Mouse (Mus musculus): ENCODE measurements around the gene Afap1l2. TPM values are rescaled to one million over a fixed set of nuclear protein-coding genes. Genes with fewer than 3 reads are reported as not detected.

Afap1l2 gene
- total and polyA plus RNA-seq, 2 experiments from 2014 or later: 2.3 to 2.7 TPM

DNA sequence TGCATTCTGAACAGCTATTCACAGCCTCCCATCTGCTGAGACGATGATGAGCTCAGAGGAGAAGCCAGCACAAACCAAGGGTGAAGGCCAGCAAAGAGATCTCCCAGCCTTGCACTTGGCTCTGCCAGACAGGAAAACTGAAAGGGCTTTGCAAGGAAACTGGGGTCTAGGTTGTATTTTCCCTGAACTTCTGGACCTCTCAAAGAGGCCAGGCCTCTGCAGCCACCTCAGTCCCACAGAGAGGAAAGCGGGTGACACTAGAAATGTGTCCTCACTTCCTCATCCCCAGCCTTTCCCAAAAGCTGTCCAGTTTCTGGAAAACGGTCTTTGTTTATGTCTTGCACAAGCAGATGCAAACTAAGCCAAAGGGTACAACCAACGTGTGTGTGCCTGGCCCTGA is 54.2 kb downstream of the Afap1l2 start:
- WGBS: 72% methylated on average over 4 of the region's 4 CpGs
- no peak for ATAC-seq (ENCODE audit: insufficient read depth, low read depth)
- TF ChIP-seq CTCF (IDR thresholded peaks at IDR 0.05; ENCODE audit: low read depth) (no peak), EP300 (IDR thresholded peaks at IDR 0.05; ENCODE audit: low read depth) (no peak)
- H3K27ac ChIP-seq (ENCODE audit: low read depth): no peak overlapping the region
- H3K27me3 ChIP-seq (ENCODE audit: control insufficient read depth, insufficient read depth, low read length): no peaks in the 10 kb centered on the region
- DNase-seq (ENCODE audit: low spot score): no peak
- H3K9me3 ChIP-seq (replicated peaks; ENCODE audit: control insufficient read depth, low read length): no peaks in the 10 kb centered on the region
- H3K4me2 ChIP-seq (ENCODE audit: low read depth, low read length): no peak overlapping the region
- no peak overlapping the region for H3K4me3 ChIP-seq (ENCODE audit: low read depth, low read length)
- no peak overlapping the region for H3K9ac ChIP-seq (replicated peaks; ENCODE audit: low read depth, low read length)
- H3K36me3 ChIP-seq (replicated peaks; ENCODE audit: control insufficient read depth, insufficient read depth, low read length): no peaks in the 10 kb centered on the region
- no peaks in the 10 kb centered on the region for H3K4me1 ChIP-seq (ENCODE audit: control insufficient read depth, insufficient read depth)

DNA sequence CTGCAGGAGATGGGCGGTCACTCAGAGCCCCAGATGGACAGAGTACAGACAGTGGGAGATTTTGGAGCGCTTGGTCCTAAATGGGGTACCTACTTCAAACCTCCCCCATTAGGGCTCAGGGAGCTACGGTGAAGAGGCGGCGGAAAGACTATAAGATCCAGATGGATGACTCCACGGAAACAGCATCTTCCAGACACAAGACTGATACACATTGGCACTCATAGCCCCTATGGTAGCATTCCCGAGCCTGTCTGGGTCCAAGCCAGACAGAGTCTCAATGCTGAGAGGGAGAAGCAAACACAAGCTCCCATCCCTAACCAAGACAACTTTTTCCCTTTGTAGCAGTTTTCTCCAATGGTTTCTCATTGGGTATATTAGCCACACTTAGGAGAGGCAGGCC is 57.2 kb downstream of the Afap1l2 start:
- Histone ChIP-seq H3K4me2 (ENCODE audit: low read depth, low read length) (no peak overlapping the region), H3K27ac (ENCODE audit: low read depth) (no peak overlapping the region), H3K36me3 (replicated peaks; ENCODE audit: control insufficient read depth, insufficient read depth, low read length) (no peaks in the 10 kb centered on the region), H3K4me3 (ENCODE audit: low read depth, low read length) (no peak overlapping the region), H3K9me3 (replicated peaks; ENCODE audit: control insufficient read depth, low read length) (no peaks in the 10 kb centered on the region), H3K4me1 (ENCODE audit: control insufficient read depth, insufficient read depth) (no peaks in the 10 kb centered on the region), H3K27me3 (ENCODE audit: control insufficient read depth, insufficient read depth, low read length) (no peaks in the 10 kb centered on the region), H3K9ac (replicated peaks; ENCODE audit: low read depth, low read length) (no peak overlapping the region)
- 86% methylated on average over 7 of the region's 7 CpGs for WGBS
- no peak for ATAC-seq (ENCODE audit: insufficient read depth, low read depth)
- no peak for DNase-seq (ENCODE audit: low spot score)
- TF ChIP-seq EP300 (IDR thresholded peaks at IDR 0.05; ENCODE audit: low read depth): no peak

DNA sequence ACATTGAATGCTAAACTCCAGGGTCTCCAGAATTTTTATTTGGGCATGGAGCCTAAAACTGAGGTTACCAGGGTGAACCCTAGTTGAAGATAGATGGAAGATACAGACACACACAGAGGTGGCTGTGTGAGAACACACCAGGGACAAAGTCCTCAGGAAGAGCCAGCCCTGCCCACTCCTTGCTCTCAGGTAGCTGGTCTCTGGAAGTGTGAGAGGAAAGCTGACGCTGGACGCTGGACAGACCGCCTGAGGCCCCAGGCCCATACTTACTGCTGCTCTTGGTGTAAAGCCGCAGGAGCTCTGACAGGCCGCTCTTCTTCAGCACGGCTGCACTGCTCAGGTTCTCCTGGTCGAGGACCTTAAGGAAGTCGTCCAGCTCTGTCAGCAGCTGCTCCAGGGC is 58.2 kb downstream of the Afap1l2 start:
- WGBS: 64% methylated on average over 8 of the region's 8 CpGs
- TF ChIP-seq CTCF (IDR thresholded peaks at IDR 0.05; ENCODE audit: low read depth) (no peak), EP300 (IDR thresholded peaks at IDR 0.05; ENCODE audit: low read depth) (no peak)
- ATAC-seq (ENCODE audit: insufficient read depth, low read depth) (no peak), DNase-seq (ENCODE audit: low spot score) (no peak)
- Histone ChIP-seq H3K9ac (replicated peaks; ENCODE audit: low read depth, low read length) (no peak overlapping the region), H3K27ac (ENCODE audit: low read depth) (no peak overlapping the region), H3K4me2 (ENCODE audit: low read depth, low read length) (no peak overlapping the region), H3K4me1 (ENCODE audit: control insufficient read depth, insufficient read depth) (no peaks in the 10 kb centered on the region), H3K27me3 (ENCODE audit: control insufficient read depth, insufficient read depth, low read length) (no peaks in the 10 kb centered on the region), H3K36me3 (replicated peaks; ENCODE audit: control insufficient read depth, insufficient read depth, low read length) (no peaks in the 10 kb centered on the region), H3K9me3 (replicated peaks; ENCODE audit: control insufficient read depth, low read length) (no peaks in the 10 kb centered on the region), H3K4me3 (ENCODE audit: low read depth, low read length) (no peak overlapping the region)

GRCm38 (mm10) chr19:56947971-56948610 is 59.9 kb downstream of the Afap1l2 start:
- 69% methylated on average over 6 of the region's 6 CpGs for WGBS
- Histone ChIP-seq H3K9me3 (replicated peaks; ENCODE audit: control insufficient read depth, low read length) (no peaks in the 10 kb centered on the region), H3K4me2 (ENCODE audit: low read depth, low read length) (no peak overlapping the region), H3K9ac (replicated peaks; ENCODE audit: low read depth, low read length) (no peak overlapping the region), H3K36me3 (replicated peaks; ENCODE audit: control insufficient read depth, insufficient read depth, low read length) (no peaks in the 10 kb centered on the region), H3K27ac (ENCODE audit: low read depth) (no peak overlapping the region), H3K27me3 (ENCODE audit: control insufficient read depth, insufficient read depth, low read length) (no peaks in the 10 kb centered on the region), H3K4me3 (ENCODE audit: low read depth, low read length) (no peak overlapping the region), H3K4me1 (ENCODE audit: control insufficient read depth, insufficient read depth) (no peaks in the 10 kb centered on the region)
- TF ChIP-seq EP300 (IDR thresholded peaks at IDR 0.05; ENCODE audit: low read depth) (no peak), CTCF (IDR thresholded peaks at IDR 0.05; ENCODE audit: low read depth) (no peak)
- DNase-seq (ENCODE audit: low spot score): no peak
- no peak for ATAC-seq (ENCODE audit: insufficient read depth, low read depth)

DNA sequence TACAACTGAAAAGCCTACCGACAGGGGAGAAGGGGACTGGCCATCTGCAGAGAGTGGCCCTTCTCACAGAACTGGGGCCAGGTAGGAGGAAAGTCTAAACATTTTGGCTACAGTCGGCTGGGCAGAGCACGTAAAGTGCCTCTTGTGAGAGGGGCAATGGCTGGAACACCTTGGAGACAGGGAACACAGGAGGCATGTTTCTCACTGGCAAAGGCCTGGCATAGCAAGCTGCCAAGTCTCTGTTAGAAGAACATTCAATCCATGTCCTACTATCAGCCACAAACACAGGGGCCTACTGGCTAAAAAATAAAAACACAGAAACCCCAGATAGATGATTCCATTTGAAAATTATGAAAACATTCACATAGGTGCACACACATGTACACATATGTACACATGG is 61.3 kb downstream of the Afap1l2 start:
- DNase-seq (ENCODE audit: low spot score) (no peak), ATAC-seq (ENCODE audit: insufficient read depth, low read depth) (no peak)
- no peaks in the 10 kb centered on the region for H3K4me1 ChIP-seq (ENCODE audit: control insufficient read depth, insufficient read depth)
- H3K9ac ChIP-seq (replicated peaks; ENCODE audit: low read depth, low read length): no peak overlapping the region
- no peak overlapping the region for H3K4me2 ChIP-seq (ENCODE audit: low read depth, low read length)
- no peak overlapping the region for H3K27ac ChIP-seq (ENCODE audit: low read depth)
- no peaks in the 10 kb centered on the region for H3K36me3 ChIP-seq (replicated peaks; ENCODE audit: control insufficient read depth, insufficient read depth, low read length)
- H3K27me3 ChIP-seq (ENCODE audit: control insufficient read depth, insufficient read depth, low read length): no peaks in the 10 kb centered on the region
- WGBS: 93% methylated on average over 3 of the region's 3 CpGs
- no peak for TF ChIP-seq CTCF (IDR thresholded peaks at IDR 0.05; ENCODE audit: low read depth)
- TF ChIP-seq EP300 (IDR thresholded peaks at IDR 0.05; ENCODE audit: low read depth): no peak
- H3K9me3 ChIP-seq (replicated peaks; ENCODE audit: control insufficient read depth, low read length): no peaks in the 10 kb centered on the region
- no peak overlapping the region for H3K4me3 ChIP-seq (ENCODE audit: low read depth, low read length)

DNA sequence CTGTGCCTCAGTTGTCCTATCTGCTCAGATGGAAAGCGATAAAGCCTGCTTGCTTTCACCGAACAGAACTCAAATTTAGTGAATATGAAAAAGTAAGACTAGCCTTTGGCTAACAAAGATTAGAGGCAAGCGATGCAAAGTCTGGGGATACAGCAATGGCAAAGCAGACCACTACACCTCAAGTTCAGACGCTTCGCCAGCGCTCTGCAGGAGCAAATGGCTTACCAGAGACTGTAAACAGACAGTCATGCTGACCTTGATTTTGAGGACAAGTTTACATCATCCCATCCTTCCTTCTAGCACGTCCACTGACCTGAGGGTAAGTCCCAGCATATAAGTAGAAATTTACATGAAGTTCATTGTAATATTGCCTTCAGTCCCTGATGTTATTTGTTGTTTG is 61.8 kb downstream of the Afap1l2 start:
- Histone ChIP-seq H3K4me1 (ENCODE audit: control insufficient read depth, insufficient read depth) (no peaks in the 10 kb centered on the region), H3K27ac (ENCODE audit: low read depth) (no peak overlapping the region), H3K9ac (replicated peaks; ENCODE audit: low read depth, low read length) (no peak overlapping the region), H3K27me3 (ENCODE audit: control insufficient read depth, insufficient read depth, low read length) (no peaks in the 10 kb centered on the region), H3K36me3 (replicated peaks; ENCODE audit: control insufficient read depth, insufficient read depth, low read length) (no peaks in the 10 kb centered on the region), H3K4me3 (ENCODE audit: low read depth, low read length) (no peak overlapping the region), H3K9me3 (replicated peaks; ENCODE audit: control insufficient read depth, low read length) (no peaks in the 10 kb centered on the region), H3K4me2 (ENCODE audit: low read depth, low read length) (no peak overlapping the region)
- ATAC-seq (ENCODE audit: insufficient read depth, low read depth): no peak
- DNase-seq (ENCODE audit: low spot score): no peak
- TF ChIP-seq EP300 (IDR thresholded peaks at IDR 0.05; ENCODE audit: low read depth): no peak
- TF ChIP-seq CTCF (IDR thresholded peaks at IDR 0.05; ENCODE audit: low read depth): no peak
- WGBS: 89% methylated on average over 7 of the region's 7 CpGs

Data from heart, postnatal 0 days (tissue).